Mouse (Mus musculus) spleen, adult 2 months (tissue): ENCODE data around the gene Etfbkmt.

Experiments
- CTCF ChIP-seq: fragments of 200-500 bp; IDR thresholded peaks from 2 replicates; pipeline ENCODE4 v1.5.1; 2011; ENCODE audit warnings: mild to moderate bottlenecking, inconsistent platforms; ENCODE audit not compliant: insufficient read depth, insufficient read length, insufficient replicate concordance; ENCODE audit errors: extremely low read depth
- POLR2A ChIP-seq: fragments of 200-500 bp; IDR thresholded peaks from 2 replicates; pipeline ENCODE4 v1.6.1; 2011; ENCODE audit warnings: low read depth, low read length, inconsistent platforms

- TF ChIP-seq CTCF (no peak), POLR2A (no peak)
These were observed 36.2 kb upstream of the Etfbkmt start for GRCm38 (mm10) chr6:149103451-149103850.
